Mouse (Mus musculus) Patski (cell line): ENCODE results near the gene Hpcal1. TPM values are rescaled to one million over a fixed set of nuclear protein-coding genes. Genes with fewer than 3 reads are reported as not detected.

ENCODE experiments used
- ATAC-seq: fragments of 100-300 bp; one replicate; pipeline ENCODE4 v1.8.0; 2021
- CTCF ChIA-PET: fragments of 350-600 bp; sonication (Branson Sonifier 250); formaldehyde crosslinking; loops from one replicate; lab custom pipeline; 2022; ENCODE audit warnings: inconsistent platforms; lab: Charles Lee
- POLR2A ChIA-PET: fragments of 350-600 bp; sonication (Branson Sonifier 250); formaldehyde crosslinking; loops from one replicate; lab custom pipeline; 2022; ENCODE audit warnings: antibody characterized with exemption, inconsistent platforms; lab: Charles Lee
- DNase-seq: peaks from one replicate; pipeline ENCODE4 v3.0.0-alpha.2; 2011; ENCODE audit warnings: low read depth, low spot score
- H3K27me3 ChIP-seq: fragments of 371-371 bp; one replicate; pipeline ENCODE4 v1.5.1; 2021
- CTCF ChIP-seq: fragments of 100-300 bp; IDR thresholded peaks from one replicate; pipeline ENCODE4 v1.5.1; 2021
- in situ Hi-C: fragments of 300-500 bp; cut with MboI; formaldehyde crosslinking; loops from 3 replicates; pipeline ENCODE4 v1.11.1; 2018; ENCODE audit warnings: low pct_unique_long_range_greater_than_20kb, mixed read lengths
- polyA plus RNA-seq: library from polyadenylated mRNA; unstranded; gene quantifications from one replicate; pipeline ENCODE4 v1.2.3, GENCODE M21; 2021

Hpcal1 gene
- polyA plus RNA-seq, 1 experiment from 2014 or later: 39.5 TPM

DNA sequence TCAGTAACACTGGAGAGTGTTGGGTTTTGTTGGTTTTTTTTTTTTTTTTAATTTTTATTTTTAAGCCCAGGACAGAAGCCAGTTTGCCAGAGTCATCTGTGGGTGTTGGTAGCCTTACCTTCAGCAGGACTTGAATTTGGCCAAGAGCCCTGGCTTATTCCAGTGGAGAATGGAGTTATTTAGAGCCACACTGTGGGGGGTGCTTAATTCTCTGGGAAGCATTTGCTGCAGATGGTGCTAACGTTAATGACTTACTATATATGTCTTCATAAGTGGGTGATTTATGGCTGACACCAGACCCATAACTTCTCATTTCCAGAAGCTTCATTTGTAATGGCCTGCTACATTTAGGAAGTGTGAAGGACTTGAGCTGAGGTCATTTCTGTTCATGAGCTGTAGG, 21.9 kb downstream of the Hpcal1 start:
- no peak for ATAC-seq

DNA sequence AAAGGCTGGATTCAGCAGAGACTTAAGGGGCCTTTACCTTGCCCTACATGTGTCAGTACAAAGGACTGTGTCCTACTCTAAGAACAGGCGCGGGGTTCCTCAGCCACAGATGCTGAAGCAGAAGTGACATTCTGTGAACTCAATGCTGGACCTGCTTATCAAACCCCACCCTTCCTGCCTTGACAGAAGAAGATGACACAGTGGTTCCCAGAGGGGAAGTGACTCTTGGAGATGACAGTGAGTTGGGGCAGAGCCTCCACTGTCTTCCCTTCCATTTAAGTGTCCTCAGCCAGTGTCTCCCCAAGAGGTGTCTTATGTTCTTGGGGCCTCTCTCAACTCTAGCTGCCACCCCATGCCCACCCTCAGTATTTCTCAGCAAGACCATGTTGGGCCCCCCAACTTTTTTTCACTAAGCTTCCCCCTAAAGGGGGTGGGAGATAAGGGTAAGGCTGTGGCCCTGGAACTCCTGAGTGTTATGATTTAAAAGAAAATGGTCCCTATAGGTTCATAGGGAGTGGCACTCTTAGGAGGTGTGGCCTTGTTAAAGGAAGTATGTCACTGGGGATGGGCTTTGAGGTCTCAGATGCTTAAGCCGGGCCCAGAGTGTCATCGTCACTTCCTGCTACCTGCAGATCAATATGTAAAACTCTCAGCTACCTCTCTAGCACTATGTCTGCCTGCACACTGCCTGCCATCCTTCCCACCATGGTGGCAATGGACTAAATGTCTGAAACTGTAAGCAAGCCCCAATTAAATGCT, 25.2 kb downstream of the Hpcal1 start:
- CTCF ChIA-PET: no interaction called here
- TF ChIP-seq CTCF: no peak
- no peaks in the 10 kb centered on the region for H3K27me3 ChIP-seq
- ATAC-seq: no peak
- DNase-seq: no peak
- POLR2A ChIA-PET: no interaction called here
- in situ Hi-C loops: no loop called here

More for the DNA sequence above, 21.9 kb downstream of the Hpcal1 start:
- in situ Hi-C loops: no loop called here
- TF ChIP-seq CTCF: no peak
- ChIA-PET CTCF (interaction anchor here (1.1 kb wide), 1 partner anchor 8 kb away, joined by 3 read pairs; no protein-coding TSS in a partner anchor), POLR2A (interaction anchor here (0.7 kb wide), 1 partner anchor 37 kb away, joined by 3 read pairs; no protein-coding TSS in a partner anchor)
- no peak for DNase-seq
- H3K27me3 ChIP-seq: no peaks in the 10 kb centered on the region

DNA sequence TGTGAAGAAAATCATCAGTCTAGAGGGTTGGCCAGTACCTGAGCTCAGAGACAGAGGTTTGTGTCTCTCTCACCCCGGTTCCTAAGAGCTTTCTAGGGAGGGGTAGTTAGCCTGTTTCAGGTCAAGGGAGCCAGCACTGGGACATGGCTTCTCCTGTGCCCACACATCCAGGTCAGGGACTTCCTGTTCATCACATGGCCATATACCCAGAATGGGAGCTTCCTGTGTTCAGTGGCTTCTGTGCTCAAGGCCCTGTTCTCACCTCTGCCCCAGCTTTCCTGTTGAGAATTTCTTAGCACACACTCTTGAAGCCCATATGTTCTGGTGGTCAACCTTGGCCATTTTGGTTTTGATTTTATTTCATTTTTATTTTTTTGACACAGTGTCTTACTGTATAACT, 26.6 kb downstream of the Hpcal1 start:
- POLR2A ChIA-PET: no interaction called here
- in situ Hi-C loops: no loop called here
- TF ChIP-seq CTCF: no peak
- DNase-seq: no peak
- no peak for ATAC-seq
- no peaks in the 10 kb centered on the region for H3K27me3 ChIP-seq
- CTCF ChIA-PET: no interaction called here

DNA sequence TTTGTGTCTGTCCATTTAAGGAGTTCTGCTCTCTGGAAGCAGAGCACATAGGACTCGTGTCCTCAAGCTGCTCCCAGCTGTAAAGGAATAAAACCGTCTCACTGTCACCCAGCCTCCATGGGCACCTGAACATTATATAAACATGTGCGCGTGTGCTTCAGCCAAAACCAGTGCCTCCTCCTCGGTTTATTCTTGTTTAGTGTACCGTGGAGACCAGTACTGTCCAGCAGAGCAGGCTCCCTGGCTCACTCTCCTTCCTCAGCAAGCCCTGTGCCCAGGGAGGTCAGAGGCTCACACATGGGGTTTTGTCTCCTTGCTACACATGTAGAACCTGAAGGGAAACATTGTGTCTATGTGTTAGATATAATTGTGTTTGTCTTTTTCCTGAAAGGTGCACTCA, 27.5 kb downstream of the Hpcal1 start:
- TF ChIP-seq CTCF: no peak
- no peak for ATAC-seq
- ChIA-PET POLR2A (no interaction called here), CTCF (no interaction called here)
- in situ Hi-C loops: no loop called here
- DNase-seq: no peak
- no peaks in the 10 kb centered on the region for H3K27me3 ChIP-seq

DNA sequence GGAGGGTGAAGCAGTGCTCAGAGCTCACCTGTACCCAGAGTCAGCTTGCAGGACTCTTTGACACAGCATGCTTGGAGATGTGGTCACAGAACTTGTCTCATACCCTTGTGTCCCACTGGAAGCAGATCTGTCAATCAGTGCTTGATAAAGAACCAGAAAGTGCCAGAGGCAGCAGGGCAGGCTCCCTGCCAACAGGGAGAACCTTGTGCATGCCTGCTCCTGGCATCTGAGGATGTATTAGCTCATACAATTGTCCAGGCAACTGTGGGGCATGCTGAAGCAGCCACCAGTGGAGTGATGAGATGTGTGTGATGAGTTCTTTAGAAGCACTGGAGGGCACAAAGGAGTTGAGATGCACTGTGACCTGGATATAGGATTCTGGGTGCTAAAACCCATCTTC, 30.4 kb downstream of the Hpcal1 start:
- ATAC-seq (peak; percentile 61), DNase-seq (no peak)
- ChIA-PET POLR2A (interaction anchor here (0.7 to 1.5 kb wide), 2 partner anchors 25 to 30 kb away, joined by 3 read pairs; no protein-coding TSS in a partner anchor), CTCF (interaction anchor here (1.1 kb wide), 1 partner anchor 11 kb away, joined by 4 read pairs; no protein-coding TSS in a partner anchor)
- TF ChIP-seq CTCF: no peak
- in situ Hi-C loops: no loop called here
- H3K27me3 ChIP-seq: no peaks in the 10 kb centered on the region

DNA sequence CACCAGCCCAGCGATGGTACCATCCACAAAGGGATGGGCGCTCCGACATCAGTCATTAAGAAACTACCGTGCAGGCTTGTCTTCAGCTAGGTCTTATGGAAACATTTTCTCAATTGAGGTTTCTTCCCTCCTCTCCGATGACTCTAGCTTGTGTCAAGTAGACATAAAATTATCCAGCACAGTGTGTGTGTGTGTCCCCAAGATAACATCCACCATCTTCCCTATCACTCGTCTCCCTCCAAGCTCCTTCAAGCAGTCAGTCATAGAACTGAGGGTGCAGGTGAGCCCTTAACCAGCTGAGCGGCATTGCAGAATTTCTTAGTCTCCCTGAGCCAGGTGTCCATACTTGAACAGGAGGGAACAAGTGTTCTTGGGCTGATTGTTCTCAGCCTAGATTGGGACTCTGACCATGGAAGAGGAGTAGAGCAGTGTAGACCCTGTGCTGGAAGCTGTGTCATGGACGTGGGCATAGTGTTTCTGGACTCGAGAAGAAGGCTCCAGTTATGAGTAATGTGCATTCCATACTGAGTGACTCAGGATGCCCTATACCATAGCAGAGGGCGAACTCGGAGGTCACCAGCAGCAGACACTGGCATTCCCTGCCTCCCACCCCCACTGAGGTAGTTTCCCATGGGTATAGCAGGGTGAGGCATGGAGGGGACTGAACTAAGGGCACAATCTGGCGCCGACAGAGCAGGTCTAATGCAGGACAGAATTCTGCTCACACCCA, 32.0 kb downstream of the Hpcal1 start:
- in situ Hi-C loops: no loop called here
- ChIA-PET CTCF (interaction anchor here (1.3 kb wide), 1 partner anchor 8 kb away, joined by 3 read pairs; no protein-coding TSS in a partner anchor), POLR2A (interaction anchor here (1.5 kb wide), 1 partner anchor 31 kb away, joined by 3 read pairs; no protein-coding TSS in a partner anchor)
- TF ChIP-seq CTCF: no peak
- DNase-seq (no peak), ATAC-seq (peak; percentile 13)
- no peaks in the 10 kb centered on the region for H3K27me3 ChIP-seq

DNA sequence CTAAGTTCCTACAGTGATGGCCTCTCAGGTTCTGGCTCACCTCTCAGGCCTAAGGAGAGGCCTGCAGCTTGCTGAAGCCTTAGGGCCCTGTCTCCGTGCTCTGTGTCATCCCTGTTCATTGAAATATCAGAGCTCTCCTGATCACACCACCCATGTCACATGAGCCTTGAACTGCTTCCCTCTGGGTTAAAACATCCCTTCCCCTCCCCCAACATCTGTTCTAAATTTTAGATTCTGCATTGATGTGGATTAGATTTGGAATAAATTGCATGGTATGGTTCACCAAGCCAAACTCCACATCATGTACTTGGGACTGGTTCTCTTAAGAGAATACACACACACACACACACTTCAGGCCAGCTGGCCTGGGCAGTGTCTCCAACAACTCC, 32.5 kb downstream of the Hpcal1 start:
- POLR2A ChIA-PET: no interaction called here
- TF ChIP-seq CTCF: no peak
- in situ Hi-C loops: no loop called here
- ATAC-seq (no peak), DNase-seq (no peak)
- no peaks in the 10 kb centered on the region for H3K27me3 ChIP-seq
- CTCF ChIA-PET: interaction anchor here (1.3 kb wide), 1 partner anchor 9 kb away, joined by 3 read pairs; no protein-coding TSS in a partner anchor

DNA sequence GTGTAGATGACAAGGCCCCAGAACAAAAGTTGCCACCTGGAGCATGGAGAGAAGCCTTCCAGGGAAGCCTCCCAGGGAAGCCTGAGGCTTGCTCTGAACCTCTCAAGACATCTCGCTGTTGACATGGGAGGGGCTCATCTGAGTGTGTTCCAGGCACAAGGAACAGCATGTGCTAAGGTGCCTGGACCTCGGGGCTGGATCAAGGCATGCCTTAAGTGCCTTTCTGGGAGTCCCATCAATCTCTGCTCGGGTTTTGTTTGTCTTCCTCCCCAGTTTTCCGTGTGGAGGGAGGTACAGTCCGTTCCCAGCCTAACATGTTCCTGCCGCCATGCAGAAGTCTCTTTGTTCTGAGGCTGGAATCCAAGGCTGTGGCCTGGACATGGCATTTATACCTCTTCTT, 33.3 kb downstream of the Hpcal1 start:
- CTCF ChIA-PET: interaction anchor here (1.3 kb wide), 1 partner anchor 10 kb away, joined by 3 read pairs; no protein-coding TSS in a partner anchor
- DNase-seq (no peak), ATAC-seq (no peak)
- H3K27me3 ChIP-seq: no peaks in the 10 kb centered on the region
- in situ Hi-C loops: no loop called here
- POLR2A ChIA-PET: no interaction called here
- TF ChIP-seq CTCF: no peak

DNA sequence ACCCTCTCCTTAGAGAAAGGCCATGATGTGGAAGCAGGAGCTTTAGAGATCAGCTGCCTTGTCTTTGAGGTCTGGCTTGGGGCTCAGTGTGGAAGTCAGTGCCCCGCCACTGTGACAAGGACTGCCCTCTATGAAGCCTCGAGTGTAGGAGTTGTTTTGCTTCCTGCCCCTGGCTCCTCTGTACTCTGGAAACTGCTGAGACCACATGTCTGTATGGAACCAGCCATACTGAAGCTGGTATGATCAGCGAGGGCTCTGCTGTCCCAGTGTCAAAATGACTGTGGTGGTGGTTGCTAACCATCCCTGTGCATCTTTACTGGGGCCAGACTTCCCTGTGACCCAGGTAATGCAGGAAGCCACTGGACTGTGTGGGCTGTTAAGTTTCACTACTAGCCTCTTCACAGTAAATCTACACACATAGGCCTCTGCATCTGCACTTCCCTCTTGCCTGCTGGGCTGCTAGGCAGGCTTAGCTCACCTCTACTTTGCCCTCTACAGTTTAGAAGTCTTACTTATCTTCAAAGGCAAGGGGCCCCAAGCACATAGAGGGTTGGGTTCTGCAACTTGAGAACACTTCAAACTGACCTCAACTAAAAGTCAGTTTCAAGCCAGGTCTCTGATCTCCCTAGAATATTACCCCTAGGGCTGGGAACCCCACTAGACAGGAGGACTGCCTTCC, 33.9 kb downstream of the Hpcal1 start:
- in situ Hi-C loops: loop anchor here (25.0 kb wide), 1 partner anchor 862 kb away; no protein-coding TSS in a partner anchor
- CTCF ChIA-PET: no interaction called here
- DNase-seq (no peak), ATAC-seq (no peak)
- POLR2A ChIA-PET: no interaction called here
- H3K27me3 ChIP-seq: no peaks in the 10 kb centered on the region
- no peak for TF ChIP-seq CTCF

DNA sequence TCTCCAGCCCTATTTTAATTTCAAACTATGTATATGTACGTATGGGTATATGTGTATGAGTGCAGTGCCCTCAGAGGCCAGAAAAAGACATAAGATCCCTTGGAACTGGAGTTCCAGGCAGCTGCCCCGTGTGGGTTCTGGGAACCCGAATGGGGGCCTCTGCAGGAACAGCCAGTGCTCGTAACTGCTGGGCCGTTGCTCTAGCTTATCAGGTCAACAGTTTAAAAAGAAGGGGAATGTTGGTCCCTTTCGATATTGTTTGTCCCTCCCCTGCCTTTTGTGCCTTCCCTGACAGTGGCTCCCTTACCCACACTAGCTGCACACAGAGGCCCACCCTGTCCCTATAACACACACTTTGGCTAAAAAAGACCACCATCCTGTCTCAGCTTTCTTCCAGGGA, 34.9 kb downstream of the Hpcal1 start:
- no peak for DNase-seq
- no peak for TF ChIP-seq CTCF
- in situ Hi-C loops: loop anchor here (25.0 kb wide), 1 partner anchor 863 kb away; no protein-coding TSS in a partner anchor
- ATAC-seq: no peak
- ChIA-PET CTCF (no interaction called here), POLR2A (no interaction called here)
- no peaks in the 10 kb centered on the region for H3K27me3 ChIP-seq
